Mouse (Mus musculus) embryo, embryonic 11.5 days (tissue): ENCODE results near the gene Plekha6.

ENCODE experiments used
- DNase-seq: peaks from one replicate; pipeline ENCODE4 v3.0.0-alpha.2; 2012; ENCODE audit warnings: low read depth, low spot score

Gene Plekha6

GRCm38 (mm10) chr1:133146014-133147009 is 17.7 kb upstream of the Plekha6 start:
- no peak for DNase-seq

GRCm38 (mm10) chr1:133147324-133147723 is 16.7 kb upstream of the Plekha6 start:
- no peak for DNase-seq

GRCm38 (mm10) chr1:133148122-133148521 is 15.9 kb upstream of the Plekha6 start:
- DNase-seq: no peak

GRCm38 (mm10) chr1:133150556-133150955 is 13.5 kb upstream of the Plekha6 start:
- DNase-seq: no peak

GRCm38 (mm10) chr1:133152213-133152612 is 11.8 kb upstream of the Plekha6 start:
- DNase-seq: no peak

GRCm38 (mm10) chr1:133155270-133155669 is 8.7 kb upstream of the Plekha6 start:
- DNase-seq: no peak

GRCm38 (mm10) chr1:133159128-133159564 is 4.9 kb upstream of the Plekha6 start:
- DNase-seq: no peak

GRCm38 (mm10) chr1:133161559-133161958 is 2.5 kb upstream of the Plekha6 start:
- no peak for DNase-seq

- DNase-seq: no peak
Measured at GRCm38 (mm10) chr1:133162046-133162445, 2.0 kb upstream of the Plekha6 start.

- no peak for DNase-seq
Measured at GRCm38 (mm10) chr1:133162981-133163380, 1.0 kb upstream of the Plekha6 start.

GRCm38 (mm10) chr1:133164591-133165011 is 591 bp downstream of the Plekha6 start:
- no peak for DNase-seq

GRCm38 (mm10) chr1:133165111-133165510 is 1.1 kb downstream of the Plekha6 start:
- no peak for DNase-seq

GRCm38 (mm10) chr1:133168318-133169060 is 4.5 kb downstream of the Plekha6 start:
- no peak for DNase-seq

GRCm38 (mm10) chr1:133170196-133170595 is 6.2 kb downstream of the Plekha6 start:
- DNase-seq: no peak

- no peak for DNase-seq
Measured at GRCm38 (mm10) chr1:133171357-133171756, 7.3 kb downstream of the Plekha6 start.

- no peak for DNase-seq
Measured at GRCm38 (mm10) chr1:133175150-133175549, 11.1 kb downstream of the Plekha6 start.

GRCm38 (mm10) chr1:133177480-133178172 is 13.6 kb downstream of the Plekha6 start:
- DNase-seq: no peak

- DNase-seq: no peak
Measured at GRCm38 (mm10) chr1:133178732-133179440, 14.9 kb downstream of the Plekha6 start.

- DNase-seq: peak; percentile 74
Measured at GRCm38 (mm10) chr1:133181072-133182015, 17.3 kb downstream of the Plekha6 start.
